Mouse (Mus musculus) hindbrain, embryonic 14.5 days (tissue): ENCODE measurements at regions not wholly inside any gene's neighbourhood (a gene's known extent, or its start where the extent isn't known, plus 50 kb on each side); places are given as distances from the start of the nearest gene placed in this dataset.

ENCODE experiments used
- ATAC-seq: fragments of 200-750 bp; cut with Nextera tagmentation; 2 replicates; pipeline ENCODE4 v1.8.0; 2017; ENCODE audit warnings: moderate number of reproducible peaks, mild to moderate bottlenecking, moderate TSS enrichment, moderate library complexity; ENCODE audit not compliant: low FRiP score
- DNase-seq: peaks from one replicate; pipeline ENCODE4 v3.0.0-alpha.2; 2015; ENCODE audit warnings: low spot score
- H3K27ac ChIP-seq: fragments of 300-500 bp; sonication (generic); 2 replicates; pipeline ENCODE4 v1.5.1; 2014; ENCODE audit warnings: mild to moderate bottlenecking, moderate library complexity
- H3K27me3 ChIP-seq: fragments of 300-500 bp; sonication (generic); 2 replicates; pipeline ENCODE4 v1.6.1; 2014; ENCODE audit warnings: mild to moderate bottlenecking, low read length, mixed read lengths; ENCODE audit not compliant: control insufficient read depth, insufficient read depth
- H3K36me3 ChIP-seq: fragments of 300-500 bp; sonication (generic); replicated peaks from 2 replicates; pipeline ENCODE4 v1.6.1; 2014; ENCODE audit not compliant: control insufficient read depth, insufficient read depth
- H3K4me1 ChIP-seq: fragments of 300-500 bp; sonication (generic); replicated peaks from 2 replicates; pipeline ENCODE4 v1.6.1; 2014; ENCODE audit warnings: antibody characterized with exemption, low read length, mixed read lengths; ENCODE audit not compliant: control insufficient read depth, insufficient read depth
- H3K4me2 ChIP-seq: fragments of 300-500 bp; sonication (generic); replicated peaks from 2 replicates; pipeline ENCODE4 v1.6.1; 2014; ENCODE audit warnings: mild to moderate bottlenecking, moderate library complexity
- H3K4me3 ChIP-seq: fragments of 300-500 bp; sonication (generic); replicated peaks from 2 replicates; pipeline ENCODE4 v1.5.1; 2014; ENCODE audit warnings: mild to moderate bottlenecking, low read length
- H3K9ac ChIP-seq: fragments of 300-500 bp; sonication (generic); 2 replicates; pipeline ENCODE4 v1.6.1; 2014
- H3K9me3 ChIP-seq: fragments of 300-500 bp; sonication (generic); 2 replicates; pipeline ENCODE4 v1.6.1; 2016; ENCODE audit warnings: low read length; ENCODE audit not compliant: control insufficient read depth
- WGBS: fragments of 180-500 bp; shearing (Covaris S2); extraction: QIAGEN DNeasy Blood & Tissue Kit; methylation state at CpG from one replicate; pipeline ENCODE4 v1.1.7; 2014; 5-methylcytosine and 5-hydroxymethylcytosine counted together

- Histone ChIP-seq H3K4me2 (no peak overlapping the region), H3K27ac (no peak overlapping the region), H3K9ac (no peak overlapping the region), H3K9me3 (no peaks in the 10 kb centered on the region), H3K27me3 (no peaks in the 10 kb centered on the region), H3K4me3 (no peak overlapping the region), H3K36me3 (no peaks in the 10 kb centered on the region), H3K4me1 (no peaks in the 10 kb centered on the region)
- WGBS = 93% methylated on average over 4 of the region's 4 CpGs
- DNase-seq = no peak
- no peak for ATAC-seq
These were observed 166.5 kb upstream of the Btg1 start for GRCm38 (mm10) chr10:96450266-96450665.

GRCm38 (mm10) chr10:96454857-96455256 is 161.9 kb upstream of the Btg1 start:
- no peak overlapping the region for H3K9ac ChIP-seq
- ATAC-seq = no peak
- H3K4me3 ChIP-seq = no peak overlapping the region
- no peaks in the 10 kb centered on the region for H3K4me1 ChIP-seq
- DNase-seq = no peak
- H3K4me2 ChIP-seq = no peak overlapping the region
- WGBS = 89% methylated on average over 6 of the region's 6 CpGs
- H3K9me3 ChIP-seq = no peaks in the 10 kb centered on the region
- H3K27me3 ChIP-seq = no peaks in the 10 kb centered on the region
- H3K27ac ChIP-seq = no peak overlapping the region
- H3K36me3 ChIP-seq = no peaks in the 10 kb centered on the region

GRCm38 (mm10) chr10:96458551-96458950 is 158.3 kb upstream of the Btg1 start:
- no peak overlapping the region for H3K27ac ChIP-seq

GRCm38 (mm10) chr10:96459186-96459585 is 157.6 kb upstream of the Btg1 start:
- 88% methylated on average over 3 of the region's 3 CpGs for WGBS
- H3K4me1 ChIP-seq = no peaks in the 10 kb centered on the region

More at GRCm38 (mm10) chr10:96458551-96458950, 158.3 kb upstream of the Btg1 start:
- Histone ChIP-seq H3K4me3 (no peak overlapping the region), H3K27me3 (no peaks in the 10 kb centered on the region), H3K36me3 (no peaks in the 10 kb centered on the region), H3K4me2 (no peak overlapping the region), H3K4me1 (no peaks in the 10 kb centered on the region), H3K9me3 (no peaks in the 10 kb centered on the region), H3K9ac (no peak overlapping the region)
- WGBS = 68% methylated on average over 4 of the region's 4 CpGs
- DNase-seq (no peak), ATAC-seq (no peak)

GRCm38 (mm10) chr10:96460151-96460550 is 156.7 kb upstream of the Btg1 start:
- H3K27me3 ChIP-seq = no peaks in the 10 kb centered on the region
- H3K4me2 ChIP-seq = no peak overlapping the region
- no peak overlapping the region for H3K4me3 ChIP-seq
- 47% methylated on average over 9 of the region's 9 CpGs for WGBS
- DNase-seq (no peak), ATAC-seq (no peak)
- H3K9ac ChIP-seq = no peak overlapping the region
- H3K36me3 ChIP-seq = no peaks in the 10 kb centered on the region
- H3K27ac ChIP-seq = no peak overlapping the region
- no peaks in the 10 kb centered on the region for H3K4me1 ChIP-seq
- H3K9me3 ChIP-seq = no peaks in the 10 kb centered on the region

More at GRCm38 (mm10) chr10:96459186-96459585, 157.6 kb upstream of the Btg1 start:
- ATAC-seq (no peak), DNase-seq (no peak)
- Histone ChIP-seq H3K4me2 (no peak overlapping the region), H3K9me3 (no peaks in the 10 kb centered on the region), H3K27me3 (no peaks in the 10 kb centered on the region), H3K4me3 (no peak overlapping the region), H3K9ac (no peak overlapping the region), H3K27ac (no peak overlapping the region), H3K36me3 (no peaks in the 10 kb centered on the region)

GRCm38 (mm10) chr10:96460617-96461338 is 156.0 kb upstream of the Btg1 start:
- 70% methylated on average over 10 of the region's 10 CpGs for WGBS
- H3K4me3 ChIP-seq = no peak overlapping the region
- no peak for DNase-seq

GRCm38 (mm10) chr10:96465967-96466366 is 150.8 kb upstream of the Btg1 start:
- Histone ChIP-seq H3K9me3 (no peaks in the 10 kb centered on the region), H3K36me3 (no peaks in the 10 kb centered on the region), H3K4me3 (no peak overlapping the region), H3K9ac (no peak overlapping the region), H3K27me3 (no peaks in the 10 kb centered on the region), H3K27ac (no peak overlapping the region), H3K4me2 (no peak overlapping the region), H3K4me1 (no peaks in the 10 kb centered on the region)
- 92% methylated on average over 6 of the region's 6 CpGs for WGBS
- DNase-seq (no peak), ATAC-seq (no peak)

More at GRCm38 (mm10) chr10:96460617-96461338, 156.0 kb upstream of the Btg1 start:
- Histone ChIP-seq H3K36me3 (no peaks in the 10 kb centered on the region), H3K9ac (no peak overlapping the region), H3K4me2 (no peak overlapping the region), H3K4me1 (no peaks in the 10 kb centered on the region), H3K9me3 (no peaks in the 10 kb centered on the region), H3K27ac (no peak overlapping the region), H3K27me3 (no peaks in the 10 kb centered on the region)
- ATAC-seq = no peak; the same call in 1 of the 2 replicates

- Histone ChIP-seq H3K9ac (no peak overlapping the region), H3K27ac (no peak overlapping the region)
These were observed 150.0 kb upstream of the Btg1 start for GRCm38 (mm10) chr10:96466845-96467244.

GRCm38 (mm10) chr10:96467661-96468060 is 149.1 kb upstream of the Btg1 start:
- no peak overlapping the region for H3K9ac ChIP-seq
- DNase-seq (no peak), ATAC-seq (no peak)
- H3K4me2 ChIP-seq = no peak overlapping the region
- 83% methylated on average over 4 of the region's 4 CpGs for WGBS
- H3K9me3 ChIP-seq = no peaks in the 10 kb centered on the region
- H3K4me3 ChIP-seq = no peak overlapping the region
- H3K36me3 ChIP-seq = no peaks in the 10 kb centered on the region
- H3K4me1 ChIP-seq = no peaks in the 10 kb centered on the region
- H3K27me3 ChIP-seq = no peaks in the 10 kb centered on the region
- no peak overlapping the region for H3K27ac ChIP-seq

More at GRCm38 (mm10) chr10:96466845-96467244, 150.0 kb upstream of the Btg1 start:
- DNase-seq = no peak
- H3K9me3 ChIP-seq = no peaks in the 10 kb centered on the region
- no peaks in the 10 kb centered on the region for H3K36me3 ChIP-seq
- no peak for ATAC-seq
- H3K4me3 ChIP-seq = no peak overlapping the region
- 90% methylated on average over 3 of the region's 3 CpGs for WGBS
- H3K4me1 ChIP-seq = no peaks in the 10 kb centered on the region
- H3K4me2 ChIP-seq = no peak overlapping the region
- H3K27me3 ChIP-seq = no peaks in the 10 kb centered on the region

- no peak overlapping the region for H3K4me2 ChIP-seq
- no peaks in the 10 kb centered on the region for H3K4me1 ChIP-seq
- H3K36me3 ChIP-seq = no peaks in the 10 kb centered on the region
- H3K9ac ChIP-seq = no peak overlapping the region
- no peaks in the 10 kb centered on the region for H3K27me3 ChIP-seq
- H3K4me3 ChIP-seq = no peak overlapping the region
- DNase-seq (no peak), ATAC-seq (no peak)
- no peak overlapping the region for H3K27ac ChIP-seq
- H3K9me3 ChIP-seq = no peaks in the 10 kb centered on the region
These were observed 145.3 kb upstream of the Btg1 start for GRCm38 (mm10) chr10:96471523-96471922.
